Mouse (Mus musculus): ENCODE measurements at regions not wholly inside any gene's neighbourhood (a gene's known extent, or its start where the extent isn't known, plus 50 kb on each side); places are given as distances from the start of the nearest gene placed in this dataset.

GRCm38 (mm10) chr4:4556126-4556525 lies 237.0 kb downstream of the Impad1 start:
- peak; percentile 66 for DNase-seq (ENCODE audit: low read depth, low spot score)

GRCm38 (mm10) chr4:4550301-4550700 lies 242.9 kb downstream of the Impad1 start:
- DNase-seq (ENCODE audit: low read depth, low spot score): peak; percentile 97

GRCm38 (mm10) chr4:4549893-4550292 lies 243.3 kb downstream of the Impad1 start:
- peak; percentile 98 for DNase-seq (ENCODE audit: low read depth, low spot score)

- no peak for DNase-seq (ENCODE audit: low read depth, low spot score)
These were observed 255.9 kb downstream of the Impad1 start for GRCm38 (mm10) chr4:4537172-4537753.

- DNase-seq (ENCODE audit: low read depth, low spot score): no peak
These were observed 261.0 kb downstream of the Impad1 start for GRCm38 (mm10) chr4:4532196-4532595.

- peak; percentile 60 for DNase-seq (ENCODE audit: low read depth, low spot score)
These were observed 264.8 kb downstream of the Impad1 start for GRCm38 (mm10) chr4:4528311-4528710.

- DNase-seq (ENCODE audit: low read depth, low spot score): no peak
These were observed 271.4 kb downstream of the Impad1 start for GRCm38 (mm10) chr4:4521757-4522156.

GRCm38 (mm10) chr4:4518741-4519140 lies 274.4 kb downstream of the Impad1 start:
- no peak for DNase-seq (ENCODE audit: low read depth, low spot score)

- DNase-seq (ENCODE audit: low read depth, low spot score): no peak
These were observed 279.8 kb downstream of the Impad1 start for GRCm38 (mm10) chr4:4513351-4513750.

GRCm38 (mm10) chr4:4510180-4510920 lies 282.8 kb downstream of the Impad1 start:
- no peak for DNase-seq (ENCODE audit: low read depth, low spot score)

GRCm38 (mm10) chr4:4509296-4509695 lies 283.9 kb downstream of the Impad1 start:
- DNase-seq (ENCODE audit: low read depth, low spot score): no peak

- DNase-seq (ENCODE audit: low read depth, low spot score): no peak
These were observed 296.0 kb downstream of the Impad1 start for GRCm38 (mm10) chr4:4497199-4497598.

GRCm38 (mm10) chr4:4496181-4496580 lies 297.0 kb downstream of the Impad1 start:
- peak; percentile 32 for DNase-seq (ENCODE audit: low read depth, low spot score)

GRCm38 (mm10) chr4:4465169-4465714 lies 327.9 kb downstream of the Impad1 start:
- DNase-seq (ENCODE audit: low read depth, low spot score): peak; percentile 89

GRCm38 (mm10) chr4:4464130-4464700 lies 328.9 kb downstream of the Impad1 start:
- no peak for DNase-seq (ENCODE audit: low read depth, low spot score)

GRCm38 (mm10) chr4:4459258-4459657 lies 333.9 kb downstream of the Impad1 start:
- no peak for DNase-seq (ENCODE audit: low read depth, low spot score)

GRCm38 (mm10) chr4:4450104-4450503 lies 343.1 kb downstream of the Impad1 start:
- DNase-seq (ENCODE audit: low read depth, low spot score): no peak

GRCm38 (mm10) chr4:4442650-4443049 lies 350.5 kb downstream of the Impad1 start:
- no peak for DNase-seq (ENCODE audit: low read depth, low spot score)

- peak; percentile 57 for DNase-seq (ENCODE audit: low read depth, low spot score)
These were observed 355.6 kb downstream of the Impad1 start for GRCm38 (mm10) chr4:4437559-4437958.

GRCm38 (mm10) chr4:4424526-4424925 lies 347.2 kb upstream of the Sdr16c6 start:
- peak; percentile 54 for DNase-seq (ENCODE audit: low read depth, low spot score)

GRCm38 (mm10) chr4:4403812-4404211 lies 326.5 kb upstream of the Sdr16c6 start:
- DNase-seq (ENCODE audit: low read depth, low spot score): no peak

- no peak for DNase-seq (ENCODE audit: low read depth, low spot score)
These were observed 320.1 kb upstream of the Sdr16c6 start for GRCm38 (mm10) chr4:4397410-4397809.

Measured in R1 (cell line).